Mouse (Mus musculus): ENCODE measurements around the gene Rps3. TPM values are rescaled to one million over a fixed set of nuclear protein-coding genes. Genes with fewer than 3 reads are reported as not detected.
A peak's percentile ranks its signal among the peaks of the same experiment; 100 is the strongest.

Gene Rps3
- polyA plus RNA-seq, 1 experiment from 2014 or later, result 821 TPM

DNA sequence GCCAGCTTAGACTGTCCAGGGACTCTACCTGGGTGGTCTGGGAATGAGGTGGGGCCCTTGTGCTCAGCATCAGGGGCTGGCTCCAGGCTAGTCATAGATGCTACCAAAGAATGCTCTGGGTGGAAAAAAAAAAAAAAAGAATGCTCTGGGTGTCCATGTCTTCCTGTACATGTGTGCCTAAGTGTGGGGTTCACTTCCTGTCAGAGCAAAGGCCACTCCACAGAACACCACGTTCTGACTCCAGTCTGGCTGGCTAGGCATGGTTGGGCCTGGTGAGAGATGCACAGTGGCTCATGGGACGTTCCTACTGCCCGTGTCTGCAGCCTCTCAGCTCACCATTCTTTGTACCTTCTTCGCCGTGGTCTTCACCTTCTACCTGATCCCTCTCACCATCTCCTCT is 34.9 kb downstream of the Rps3 start:
- Histone ChIP-seq H3K27ac (replicated peaks; ENCODE audit: low read depth, low read length) (no peak overlapping the region), H3K4me2 (ENCODE audit: low read depth, low read length) (no peak overlapping the region), H3K27me3 (ENCODE audit: control insufficient read depth, insufficient read depth, low read length) (no peaks in the 10 kb centered on the region), H3K36me3 (replicated peaks; ENCODE audit: control insufficient read depth, insufficient read depth, low read depth, low read length) (no peaks in the 10 kb centered on the region), H3K9me3 (replicated peaks; ENCODE audit: control insufficient read depth, low read length) (no peaks in the 10 kb centered on the region), H3K4me3 (ENCODE audit: low read depth, low read length) (no peak overlapping the region), H3K4me1 (ENCODE audit: control insufficient read depth, insufficient read depth, low read length) (no peaks in the 10 kb centered on the region), H3K9ac (replicated peaks; ENCODE audit: low read length) (no peak overlapping the region)
- DNase-seq (ENCODE audit: low spot score), result no peak
- ATAC-seq (replicated peaks; ENCODE audit: insufficient number of reproducible peaks, low FRiP score, low TSS enrichment, low read depth), result no peak
- whole genome bisulfite sequencing, result 66% methylated on average over 5 of the region's 5 CpGs

DNA sequence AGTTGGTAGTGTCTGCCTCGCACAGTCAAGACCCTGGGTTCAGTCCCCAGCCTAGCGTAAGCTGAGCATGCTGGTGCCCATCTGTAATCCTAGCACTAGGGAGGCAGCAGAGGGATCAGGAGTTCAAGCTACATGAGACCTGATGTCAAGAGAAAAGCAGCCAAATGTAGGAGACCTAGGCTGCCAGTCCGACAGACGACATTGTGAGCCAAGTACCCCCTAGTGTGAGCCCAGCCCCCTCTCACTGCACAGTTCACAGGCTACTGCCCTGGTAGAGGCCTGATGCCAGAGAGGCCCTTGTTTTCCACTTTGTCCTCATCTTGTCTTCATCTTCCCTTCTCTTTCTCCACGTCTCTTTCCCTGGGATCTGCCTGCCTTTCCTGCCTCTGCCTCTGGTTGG is 36.2 kb downstream of the Rps3 start:
- WGBS, result 61% methylated on average over 5 of the region's 5 CpGs

DNA sequence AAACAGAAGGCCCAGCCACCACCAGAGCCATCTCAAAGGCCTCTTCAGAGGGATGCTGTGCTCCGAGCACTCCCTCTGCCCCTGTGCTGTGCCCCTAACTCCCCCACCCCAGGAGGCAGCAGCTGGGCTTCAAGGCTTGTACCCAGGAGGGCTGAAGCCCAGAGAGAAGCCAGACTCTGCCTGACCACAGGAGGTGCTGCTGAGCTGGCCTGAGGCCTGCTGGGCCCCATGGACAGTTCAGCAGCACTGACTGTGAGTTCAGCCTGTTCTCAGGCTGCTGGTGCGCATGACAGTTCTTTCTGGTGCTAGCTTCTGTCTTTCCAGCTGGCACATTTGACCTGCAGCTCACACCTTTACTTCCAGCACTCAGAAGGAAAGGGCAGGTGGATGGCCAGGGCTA is 37.7 kb downstream of the Rps3 start:
- no peak overlapping the region for H3K27ac ChIP-seq (replicated peaks; ENCODE audit: low read depth, low read length)

More for the DNA sequence above, 36.2 kb downstream of the Rps3 start:
- Histone ChIP-seq H3K27me3 (ENCODE audit: control insufficient read depth, insufficient read depth, low read length) (no peaks in the 10 kb centered on the region), H3K27ac (replicated peaks; ENCODE audit: low read depth, low read length) (no peak overlapping the region), H3K36me3 (replicated peaks; ENCODE audit: control insufficient read depth, insufficient read depth, low read depth, low read length) (no peaks in the 10 kb centered on the region), H3K9ac (replicated peaks; ENCODE audit: low read length) (no peak overlapping the region), H3K4me1 (ENCODE audit: control insufficient read depth, insufficient read depth, low read length) (no peaks in the 10 kb centered on the region; the same call in 1 of the 2 replicates), H3K9me3 (replicated peaks; ENCODE audit: control insufficient read depth, low read length) (no peaks in the 10 kb centered on the region), H3K4me3 (ENCODE audit: low read depth, low read length) (no peak overlapping the region), H3K4me2 (ENCODE audit: low read depth, low read length) (no peak overlapping the region)
- DNase-seq (ENCODE audit: low spot score) (no peak), ATAC-seq (replicated peaks; ENCODE audit: insufficient number of reproducible peaks, low FRiP score, low TSS enrichment, low read depth) (no peak)

DNA sequence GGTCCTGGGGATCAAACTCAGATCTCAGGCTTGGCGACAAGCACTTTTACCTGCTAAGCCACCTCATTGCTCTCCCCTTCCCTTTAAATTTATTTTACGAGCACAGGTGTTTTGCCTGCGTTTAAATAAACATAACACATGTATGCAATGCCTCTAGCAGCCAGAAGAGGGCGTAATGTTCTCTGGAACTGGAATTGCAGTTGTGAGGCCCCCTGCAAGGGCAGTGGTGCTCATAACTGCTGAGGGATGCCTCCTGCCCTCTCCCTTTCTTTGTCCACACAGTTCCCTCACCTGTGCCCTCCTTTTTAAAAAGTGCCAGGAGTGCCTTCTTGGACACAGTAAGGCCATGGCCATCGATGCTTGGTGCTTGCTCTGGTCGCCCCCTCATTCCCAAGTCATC is 39.5 kb downstream of the Rps3 start:
- WGBS, result 62% methylated on average over 6 of the region's 6 CpGs
- H3K27ac ChIP-seq (replicated peaks; ENCODE audit: low read depth, low read length), result no peak overlapping the region
- no peaks in the 10 kb centered on the region for H3K27me3 ChIP-seq (ENCODE audit: control insufficient read depth, insufficient read depth, low read length)
- H3K4me2 ChIP-seq (ENCODE audit: low read depth, low read length), result no peak overlapping the region
- peaks cover 7% of the 10 kb centered on the region for H3K4me1 ChIP-seq (ENCODE audit: control insufficient read depth, insufficient read depth, low read length)
- DNase-seq (ENCODE audit: low spot score) (no peak), ATAC-seq (replicated peaks; ENCODE audit: insufficient number of reproducible peaks, low FRiP score, low TSS enrichment, low read depth) (no peak)
- no peak overlapping the region for H3K4me3 ChIP-seq (ENCODE audit: low read depth, low read length)
- H3K9me3 ChIP-seq (replicated peaks; ENCODE audit: control insufficient read depth, low read length), result no peaks in the 10 kb centered on the region
- no peak overlapping the region for H3K9ac ChIP-seq (replicated peaks; ENCODE audit: low read length)
- no peaks in the 10 kb centered on the region for H3K36me3 ChIP-seq (replicated peaks; ENCODE audit: control insufficient read depth, insufficient read depth, low read depth, low read length)

More for the DNA sequence above, 37.7 kb downstream of the Rps3 start:
- Histone ChIP-seq H3K36me3 (replicated peaks; ENCODE audit: control insufficient read depth, insufficient read depth, low read depth, low read length) (no peaks in the 10 kb centered on the region), H3K4me1 (ENCODE audit: control insufficient read depth, insufficient read depth, low read length) (peaks cover 7% of the 10 kb centered on the region), H3K4me2 (ENCODE audit: low read depth, low read length) (no peak overlapping the region), H3K27me3 (ENCODE audit: control insufficient read depth, insufficient read depth, low read length) (no peaks in the 10 kb centered on the region), H3K9me3 (replicated peaks; ENCODE audit: control insufficient read depth, low read length) (no peaks in the 10 kb centered on the region), H3K4me3 (ENCODE audit: low read depth, low read length) (no peak overlapping the region), H3K9ac (replicated peaks; ENCODE audit: low read length) (peak overlapping the region; percentile 19; the same call in 1 of the 2 replicates)
- no peak for ATAC-seq (replicated peaks; ENCODE audit: insufficient number of reproducible peaks, low FRiP score, low TSS enrichment, low read depth)
- WGBS, result 64% methylated on average over 2 of the region's 2 CpGs
- peak; percentile 14 for DNase-seq (ENCODE audit: low spot score)

DNA sequence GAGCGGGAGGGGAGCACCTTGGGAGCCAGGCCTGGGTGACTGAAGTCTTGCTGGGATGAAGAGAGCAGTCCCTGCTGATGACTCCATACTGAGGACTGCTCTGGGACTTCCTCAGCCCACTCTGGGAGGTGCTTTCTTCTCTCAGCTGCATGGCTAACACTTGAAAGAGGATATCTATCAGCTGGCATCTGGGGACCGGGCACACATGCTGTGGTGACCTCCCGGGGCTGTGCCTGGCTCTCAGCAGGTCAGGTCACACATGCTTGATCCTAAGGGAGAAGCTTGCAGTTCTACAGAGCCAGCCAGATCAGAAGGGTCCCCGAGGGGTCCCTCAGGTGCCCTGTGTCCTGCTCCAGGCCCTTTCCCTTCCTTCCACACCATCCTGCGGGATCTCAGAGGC is 40.4 kb downstream of the Rps3 start:
- H3K27me3 ChIP-seq (ENCODE audit: control insufficient read depth, insufficient read depth, low read length), result no peaks in the 10 kb centered on the region
- 0 out of 2 replicates have a peak overlapping the region, but pooled peaks have one; percentile 47 for H3K27ac ChIP-seq (replicated peaks; ENCODE audit: low read depth, low read length)
- H3K9me3 ChIP-seq (replicated peaks; ENCODE audit: control insufficient read depth, low read length), result no peaks in the 10 kb centered on the region
- H3K9ac ChIP-seq (replicated peaks; ENCODE audit: low read length), result peak overlapping the region; percentile 22; the same call in 1 of the 2 replicates
- no peak for DNase-seq (ENCODE audit: low spot score)
- H3K36me3 ChIP-seq (replicated peaks; ENCODE audit: control insufficient read depth, insufficient read depth, low read depth, low read length), result no peaks in the 10 kb centered on the region
- H3K4me1 ChIP-seq (ENCODE audit: control insufficient read depth, insufficient read depth, low read length), result peaks cover 7% of the 10 kb centered on the region
- 49% methylated on average over 5 of the region's 5 CpGs for WGBS
- H3K4me3 ChIP-seq (ENCODE audit: low read depth, low read length), result no peak overlapping the region
- no peak; the same call in 1 of the 2 replicates for ATAC-seq (replicated peaks; ENCODE audit: insufficient number of reproducible peaks, low FRiP score, low TSS enrichment, low read depth)
- H3K4me2 ChIP-seq (ENCODE audit: low read depth, low read length), result no peak overlapping the region

DNA sequence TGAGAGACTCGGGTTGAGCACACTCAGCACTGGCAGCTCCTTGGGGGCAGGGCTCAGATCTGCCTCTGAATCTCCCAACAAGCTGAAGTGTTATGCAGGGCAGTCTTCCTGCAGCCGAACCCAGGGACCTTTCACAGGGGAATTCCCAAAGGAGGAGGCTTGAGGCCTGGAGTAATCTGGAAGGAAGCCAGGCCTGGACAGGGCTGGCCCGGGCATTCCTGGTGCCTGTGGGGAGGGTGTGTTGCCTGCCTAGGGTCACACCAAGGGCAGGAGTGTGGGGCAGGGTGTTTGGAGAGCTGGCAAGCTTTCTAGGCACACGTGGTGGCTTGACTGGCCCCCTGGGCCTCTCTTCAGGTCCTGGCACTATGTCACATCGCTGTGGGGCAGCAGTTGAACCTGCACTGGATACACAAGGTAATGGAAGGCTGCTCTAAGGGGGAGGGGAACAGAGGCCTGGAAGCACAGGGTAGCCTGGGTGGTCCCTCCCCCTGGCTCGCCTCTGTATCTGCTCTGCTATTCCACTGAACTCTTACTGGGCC is 41.9 kb downstream of the Rps3 start:
- Histone ChIP-seq H3K4me2 (ENCODE audit: low read depth, low read length) (no peak overlapping the region), H3K9ac (replicated peaks; ENCODE audit: low read length) (no peak overlapping the region), H3K36me3 (replicated peaks; ENCODE audit: control insufficient read depth, insufficient read depth, low read depth, low read length) (no peaks in the 10 kb centered on the region), H3K4me1 (ENCODE audit: control insufficient read depth, insufficient read depth, low read length) (peaks cover 7% of the 10 kb centered on the region), H3K27me3 (ENCODE audit: control insufficient read depth, insufficient read depth, low read length) (no peaks in the 10 kb centered on the region), H3K9me3 (replicated peaks; ENCODE audit: control insufficient read depth, low read length) (no peaks in the 10 kb centered on the region), H3K4me3 (ENCODE audit: low read depth, low read length) (no peak overlapping the region), H3K27ac (replicated peaks; ENCODE audit: low read depth, low read length) (0 out of 2 replicates have a peak overlapping the region, but pooled peaks have one; percentile 29)
- WGBS, result 24% methylated on average over 6 of the region's 6 CpGs
- DNase-seq (ENCODE audit: low spot score) (peak; percentile 39), ATAC-seq (replicated peaks; ENCODE audit: insufficient number of reproducible peaks, low FRiP score, low TSS enrichment, low read depth) (no peak)

DNA sequence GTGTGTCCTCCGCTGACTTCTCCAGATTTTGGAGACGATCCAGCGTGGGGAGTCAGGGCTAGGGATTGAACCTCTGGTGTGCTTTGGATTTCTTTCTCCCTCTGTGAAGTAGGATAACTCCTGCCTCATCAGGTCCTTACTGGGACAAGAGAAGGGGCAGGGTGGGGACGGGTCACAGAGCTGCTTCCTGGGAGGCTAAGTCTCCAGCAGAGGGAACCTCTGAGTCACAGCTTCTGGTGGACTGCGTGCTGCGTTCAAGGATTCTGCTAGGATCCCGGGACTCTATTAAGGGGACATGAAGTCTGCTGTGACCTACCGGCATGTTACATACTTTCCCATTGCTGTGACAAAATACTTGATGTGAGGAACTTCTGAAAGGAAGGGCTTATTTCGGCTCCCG is 44.7 kb downstream of the Rps3 start:
- Histone ChIP-seq H3K36me3 (replicated peaks; ENCODE audit: control insufficient read depth, insufficient read depth, low read depth, low read length) (no peaks in the 10 kb centered on the region), H3K4me1 (ENCODE audit: control insufficient read depth, insufficient read depth, low read length) (peaks cover 7% of the 10 kb centered on the region), H3K27ac (replicated peaks; ENCODE audit: low read depth, low read length) (no peak overlapping the region), H3K4me2 (ENCODE audit: low read depth, low read length) (no peak overlapping the region), H3K9ac (replicated peaks; ENCODE audit: low read length) (no peak overlapping the region), H3K27me3 (ENCODE audit: control insufficient read depth, insufficient read depth, low read length) (no peaks in the 10 kb centered on the region), H3K4me3 (ENCODE audit: low read depth, low read length) (no peak overlapping the region), H3K9me3 (replicated peaks; ENCODE audit: control insufficient read depth, low read length) (no peaks in the 10 kb centered on the region)
- ATAC-seq (replicated peaks; ENCODE audit: insufficient number of reproducible peaks, low FRiP score, low TSS enrichment, low read depth) (no peak), DNase-seq (ENCODE audit: low spot score) (no peak)
- WGBS, result 69% methylated on average over 10 of the region's 10 CpGs

DNA sequence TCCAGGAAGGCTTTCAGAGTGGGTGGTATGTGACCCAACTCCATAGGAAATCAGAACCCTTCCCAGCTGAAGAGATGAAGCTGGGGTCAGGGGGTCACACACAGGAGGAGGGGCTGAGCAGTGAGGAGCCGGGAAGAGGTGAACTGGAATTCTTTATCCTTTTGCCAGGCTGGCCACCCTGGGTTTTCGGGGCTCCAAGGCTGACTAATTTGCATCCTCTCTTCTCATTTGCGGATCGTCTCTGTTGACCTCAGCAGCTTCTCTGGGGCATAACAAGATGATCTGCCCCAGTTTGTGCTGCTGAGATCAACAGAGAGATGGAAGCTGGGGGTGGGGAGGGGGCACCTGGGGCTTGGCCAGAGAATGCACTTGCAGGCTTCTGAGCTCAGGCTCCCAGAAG is 47.0 kb downstream of the Rps3 start:
- Histone ChIP-seq H3K9ac (replicated peaks; ENCODE audit: low read length) (no peak overlapping the region), H3K4me2 (ENCODE audit: low read depth, low read length) (no peak overlapping the region), H3K9me3 (replicated peaks; ENCODE audit: control insufficient read depth, low read length) (no peaks in the 10 kb centered on the region), H3K36me3 (replicated peaks; ENCODE audit: control insufficient read depth, insufficient read depth, low read depth, low read length) (no peaks in the 10 kb centered on the region), H3K27me3 (ENCODE audit: control insufficient read depth, insufficient read depth, low read length) (no peaks in the 10 kb centered on the region), H3K27ac (replicated peaks; ENCODE audit: low read depth, low read length) (no peak overlapping the region), H3K4me3 (ENCODE audit: low read depth, low read length) (no peak overlapping the region), H3K4me1 (ENCODE audit: control insufficient read depth, insufficient read depth, low read length) (peaks cover 3% of the 10 kb centered on the region)
- DNase-seq (ENCODE audit: low spot score), result no peak
- 5% methylated on average over 4 of the region's 4 CpGs for WGBS
- ATAC-seq (replicated peaks; ENCODE audit: insufficient number of reproducible peaks, low FRiP score, low TSS enrichment, low read depth), result no peak
